Mouse (Mus musculus): Measurements from ENCODE around the gene Fgd4. TPM values are rescaled to one million over a fixed set of nuclear protein-coding genes. Genes with fewer than 3 reads are reported as not detected.
"Not testable (repeated sequence)": the region's sequence is repeated elsewhere in the genome, so short reads cannot be mapped to it uniquely, and the experiment has no call there.

The Fgd4 gene
- total RNA-seq, 1 experiment from 2014 or later: 72.7 TPM

DNA sequence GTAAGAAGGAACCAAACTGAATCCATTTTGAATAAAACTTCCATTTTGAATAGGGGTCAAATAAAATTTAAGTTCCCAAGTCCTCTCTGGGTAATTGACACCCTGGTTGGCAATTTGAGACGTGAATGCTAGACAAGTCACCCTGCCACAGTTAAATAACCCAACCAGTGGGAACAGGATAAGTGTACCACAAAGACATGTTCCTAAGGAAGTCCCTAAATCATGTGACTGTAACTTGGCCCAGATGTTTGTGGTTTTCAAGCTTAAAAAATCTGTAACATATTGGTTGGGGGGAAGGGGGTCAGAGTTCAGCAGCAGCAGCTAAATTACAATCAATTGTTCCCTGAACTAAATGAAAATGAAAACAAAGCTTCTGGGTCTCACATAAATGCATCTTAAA is 161.9 kb downstream of the Fgd4 start:
- ATAC-seq (ENCODE audit: extremely low read depth, insufficient number of reproducible peaks, low FRiP score, poor library complexity, severe bottlenecking): no peak

DNA sequence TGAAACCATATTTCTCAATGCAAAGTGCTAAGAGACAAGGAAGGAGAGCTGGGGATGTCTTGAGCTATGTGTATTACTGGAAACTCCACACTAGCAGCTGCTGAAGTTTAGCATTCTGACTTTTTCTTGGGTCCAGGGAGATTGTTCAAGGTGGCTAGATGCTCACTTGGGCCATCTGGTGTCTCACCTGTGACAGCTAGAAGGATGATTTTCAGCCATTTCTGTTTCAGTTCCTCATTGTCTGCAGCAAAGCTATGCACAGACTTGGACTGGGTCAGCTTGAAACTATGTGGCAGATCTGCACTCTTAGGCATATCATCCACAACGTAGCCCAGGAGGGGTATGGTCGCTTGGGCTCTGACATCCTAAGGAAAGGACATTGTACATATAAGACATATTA is 177.9 kb downstream of the Fgd4 start:
- ATAC-seq (ENCODE audit: extremely low read depth, insufficient number of reproducible peaks, low FRiP score, poor library complexity, severe bottlenecking): no peak

DNA sequence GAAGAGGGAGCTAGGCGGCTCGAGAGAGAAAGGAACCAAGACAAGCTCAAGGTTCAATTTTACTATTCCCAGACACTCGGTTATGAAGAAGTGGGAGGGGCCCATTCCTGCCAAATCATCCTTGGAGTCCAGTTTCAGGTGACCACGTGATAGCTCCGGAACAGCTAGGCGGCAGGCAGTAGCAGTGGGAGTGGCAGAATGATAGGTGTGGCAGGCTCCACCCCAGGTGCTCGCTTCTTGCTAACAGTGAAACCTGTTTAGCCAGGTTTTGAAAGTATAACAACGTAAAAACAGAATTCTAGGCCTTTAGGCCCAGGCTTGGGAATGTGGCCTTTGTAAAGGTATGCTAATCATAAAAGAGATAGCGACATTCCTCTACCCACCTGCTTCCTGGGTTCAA is 233.1 kb downstream of the Fgd4 start:
- not testable (repeated sequence) for ATAC-seq (ENCODE audit: extremely low read depth, insufficient number of reproducible peaks, low FRiP score, poor library complexity, severe bottlenecking)

Other genes with a start within 250 kb of the Fgd4 start
- 40.5 and 53.2 TPM in 2 replicates for gene Dnm1l, start 241.6 kb downstream of the Fgd4 start, total RNA-seq (2017)
- not detected in 2 replicates for gene Olfr19, start 75.9 kb upstream of the Fgd4 start, total RNA-seq (2017)
- gene Spag6l, start 228.9 kb upstream of the Fgd4 start, total RNA-seq (2017): 1.6 and 2.1 TPM in 2 replicates

Measured in neutrophil, adult 5-6 weeks (primary cell).